Mouse (Mus musculus) testis, adult 2 months (tissue): ENCODE results near the gene Sgsh.

ENCODE experiments used
- CTCF ChIP-seq: fragments of 200-500 bp; IDR thresholded peaks from 2 replicates; pipeline ENCODE4 v1.5.1; 2012; ENCODE audit warnings: low read depth, mild to moderate bottlenecking, inconsistent platforms, low read length, moderate library complexity; ENCODE audit not compliant: control insufficient read depth, insufficient read depth, insufficient replicate concordance
- POLR2A ChIP-seq: fragments of 200-500 bp; IDR thresholded peaks from 2 replicates; pipeline ENCODE4 v1.6.1; 2012; ENCODE audit warnings: low read depth, mild to moderate bottlenecking, inconsistent platforms, low read length, moderate library complexity; ENCODE audit not compliant: control insufficient read depth

- no peak for TF ChIP-seq CTCF
- TF ChIP-seq POLR2A, result peak; percentile 22; the same call in 1 of the 2 replicates
Measured at GRCm38 (mm10) chr11:119392800-119393482, 37.6 kb upstream of the Sgsh start, which contains the start of gene Rnf213.
